Mouse (Mus musculus) fat pad, adult 2 months (tissue): ENCODE measurements around the gene Sst.

Experiments
- DNase-seq: peaks from one replicate; pipeline ENCODE4 v3.0.0-alpha.2; 2011; ENCODE audit warnings: low read depth, low spot score; ENCODE audit errors: extremely low read depth

Sst gene

DNA sequence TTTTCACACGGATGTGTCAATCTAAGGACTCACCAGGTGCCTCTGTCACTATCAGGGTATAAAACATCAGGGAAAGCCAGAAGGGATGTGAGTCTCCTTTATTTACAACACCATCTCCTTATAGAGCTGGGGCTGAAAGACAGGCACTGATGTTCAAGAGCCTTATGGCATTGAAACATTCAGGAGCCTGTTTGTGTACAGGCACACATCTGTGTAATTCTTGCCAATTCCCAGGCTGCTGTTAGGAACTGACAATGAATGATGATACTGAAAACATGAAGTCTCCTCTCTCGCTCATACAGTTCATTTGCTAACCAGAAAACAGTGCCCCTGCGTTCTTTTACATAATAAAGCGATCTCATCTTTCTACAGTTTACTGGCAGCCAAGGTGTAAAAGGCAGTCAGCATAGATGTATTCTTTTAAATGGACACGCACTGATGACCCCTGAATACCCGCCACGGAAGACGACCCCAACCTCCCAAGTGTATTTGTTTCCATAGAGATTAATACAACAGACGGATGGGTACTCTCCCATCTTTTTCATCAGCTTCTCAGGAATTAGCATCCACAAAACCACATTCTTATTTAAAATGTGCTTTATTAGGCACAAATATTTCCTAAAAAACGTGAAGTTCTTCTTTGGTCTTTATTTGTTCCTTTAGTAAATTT, 2.7 kb downstream of the Sst start:
- DNase-seq: no peak

- DNase-seq: no peak
Observed at GRCm38 (mm10) chr16:23885098-23885497, 5.7 kb downstream of the Sst start.

DNA sequence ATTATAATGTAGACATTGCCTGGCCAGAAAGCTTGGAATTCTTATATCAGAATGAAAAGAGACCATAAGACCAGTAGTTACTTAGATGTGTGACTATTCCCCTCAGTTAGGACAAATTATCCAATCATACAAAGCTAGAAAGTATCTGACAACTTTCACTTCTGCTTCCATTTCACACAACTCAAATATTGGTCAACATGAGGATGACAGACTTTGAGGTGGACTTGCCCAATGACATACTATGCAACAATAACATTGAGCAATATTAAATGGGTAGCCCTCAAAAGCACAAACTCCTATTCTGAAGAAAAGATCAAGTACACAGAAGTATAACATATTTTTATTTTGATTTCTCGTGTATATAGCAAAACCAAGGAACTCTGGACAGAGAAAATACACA, 35.5 kb downstream of the Sst start:
- DNase-seq: no peak

DNA sequence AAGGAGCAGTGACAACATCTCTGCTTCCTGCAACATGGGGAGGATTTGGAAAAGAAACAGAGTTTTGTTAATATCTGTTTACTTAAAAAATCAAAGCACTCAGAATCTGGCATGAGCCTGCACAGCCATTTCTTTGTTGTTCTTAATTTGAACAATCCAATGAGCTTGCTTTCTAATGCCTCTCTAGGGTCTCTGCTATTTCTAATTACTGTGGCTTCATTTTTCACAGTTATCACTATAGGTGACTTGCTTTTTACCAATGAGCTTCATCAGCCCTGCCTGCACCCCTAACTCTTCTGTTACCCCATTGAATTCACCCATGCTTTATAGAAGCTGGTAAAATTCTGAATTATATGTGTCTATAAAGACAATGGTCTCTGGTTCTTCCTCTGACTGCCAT, 41.0 kb downstream of the Sst start:
- no peak for DNase-seq

DNA sequence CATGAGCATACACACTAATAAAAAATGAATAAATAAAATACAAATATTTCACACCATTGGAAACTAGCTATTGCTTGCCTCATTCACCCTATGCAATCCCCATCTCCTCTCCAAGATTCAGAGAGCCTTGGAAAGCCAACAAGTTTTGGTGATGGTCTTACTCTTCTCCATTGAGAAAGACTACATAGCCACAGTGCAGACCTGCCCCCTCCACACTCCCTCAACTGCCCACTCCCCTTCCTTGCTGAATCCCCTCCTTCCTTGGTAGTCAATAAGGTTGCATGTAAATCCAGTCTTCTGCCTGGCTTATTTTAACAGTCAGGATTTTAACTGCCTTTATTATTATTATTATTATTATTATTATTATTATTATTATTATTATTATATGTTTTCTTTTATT, 41.6 kb downstream of the Sst start:
- no peak for DNase-seq

DNA sequence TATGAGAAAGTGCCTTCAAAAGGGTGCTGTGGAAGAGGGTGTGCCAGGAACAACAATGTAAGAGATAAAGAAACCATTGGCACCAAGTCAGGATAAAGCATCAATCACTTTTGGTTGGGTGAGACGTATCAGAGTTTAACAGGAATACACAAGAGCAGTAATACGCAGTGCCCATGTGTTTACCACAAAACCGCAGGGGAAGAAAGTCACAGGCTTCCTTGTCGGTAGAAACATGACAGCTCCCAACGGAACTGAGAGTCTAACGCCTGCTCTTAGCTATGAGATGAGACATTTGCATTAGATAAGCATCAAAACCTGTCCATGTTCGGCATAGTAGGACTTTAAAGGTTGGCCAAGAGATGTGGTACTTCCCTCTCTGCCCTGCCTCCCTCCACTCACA, 46.1 kb downstream of the Sst start:
- no peak for DNase-seq

DNA sequence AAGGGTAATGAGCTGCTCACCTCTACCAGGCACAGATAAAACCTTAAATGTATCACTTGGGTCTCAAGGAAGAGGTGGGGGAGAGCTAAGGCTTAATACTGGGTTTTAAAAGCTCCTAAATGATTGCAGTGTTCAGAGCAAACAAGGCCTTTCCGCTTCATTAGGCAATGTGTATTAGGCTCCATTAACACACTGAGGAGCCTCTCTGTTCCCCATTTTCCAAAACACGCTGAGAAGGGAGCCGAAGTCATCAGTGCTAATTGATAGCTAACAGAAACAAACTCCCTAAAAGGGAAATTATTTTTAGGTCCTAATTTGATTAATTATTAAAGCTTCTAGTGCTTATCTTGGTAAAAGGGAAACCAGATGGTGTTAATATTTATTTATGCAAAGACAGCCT, 48.1 kb downstream of the Sst start:
- no peak for DNase-seq
